Mouse (Mus musculus) lung, embryonic 14.5 days (tissue): Measurements from ENCODE around the gene Arl6ip4. TPM values are rescaled to one million over a fixed set of nuclear protein-coding genes. Genes with fewer than 3 reads are reported as not detected.

ENCODE experiments used
- ATAC-seq: fragments of 200-750 bp; cut with Nextera tagmentation; 2 replicates; pipeline ENCODE4 v1.8.0; 2017; ENCODE audit warnings: mild to moderate bottlenecking, moderate TSS enrichment, moderate library complexity; ENCODE audit not compliant: insufficient read depth
- DNase-seq: peaks from one replicate; pipeline ENCODE4 v3.0.0-alpha.2; 2015
- H3K27ac ChIP-seq: fragments of 300-500 bp; sonication (generic); 2 replicates; pipeline ENCODE4 v1.5.1; 2014; ENCODE audit warnings: low read depth, mild to moderate bottlenecking, moderate library complexity
- H3K27me3 ChIP-seq: fragments of 300-500 bp; sonication (generic); 2 replicates; pipeline ENCODE4 v1.6.1; 2014; ENCODE audit warnings: low read length, control low read depth; ENCODE audit not compliant: insufficient read depth
- H3K36me3 ChIP-seq: fragments of 300-500 bp; sonication (generic); 2 replicates; pipeline ENCODE4 v1.6.1; 2014; ENCODE audit warnings: control low read depth; ENCODE audit not compliant: insufficient read depth
- H3K4me1 ChIP-seq: fragments of 300-500 bp; sonication (generic); 2 replicates; pipeline ENCODE4 v1.6.1; 2014; ENCODE audit warnings: antibody characterized with exemption, control low read depth; ENCODE audit not compliant: insufficient read depth
- H3K4me2 ChIP-seq: fragments of 300-500 bp; sonication (generic); 2 replicates; pipeline ENCODE4 v1.6.1; 2014; ENCODE audit warnings: mild to moderate bottlenecking
- H3K4me3 ChIP-seq: fragments of 300-500 bp; sonication (generic); 2 replicates; pipeline ENCODE4 v1.5.1; 2014; ENCODE audit warnings: low read depth, low read length
- H3K9ac ChIP-seq: fragments of 300-500 bp; sonication (generic); 2 replicates; pipeline ENCODE4 v1.6.1; 2014
- H3K9me3 ChIP-seq: fragments of 300-500 bp; sonication (generic); 2 replicates; pipeline ENCODE4 v1.6.1; 2016; ENCODE audit warnings: low read depth, low read length, control low read depth
- CTCF ChIP-seq: IDR thresholded peaks from 2 replicates; pipeline ENCODE4 v1.5.1; 2016; ENCODE audit warnings: antibody characterized with exemption, low read depth
- WGBS: fragments of 180-500 bp; shearing (Covaris S2); extraction: QIAGEN DNeasy Blood & Tissue Kit; methylation state at CpG from one replicate; pipeline ENCODE4 v1.1.7; 2014; 5-methylcytosine and 5-hydroxymethylcytosine counted together
- polyA plus RNA-seq: library from polyadenylated mRNA; unstranded; fragments of >200 nt; fragmentation: Nextera tagmentation; extraction: Ambion mirVana; gene quantifications from 2 replicates; pipeline ENCODE4 v1.2.1, GENCODE M21; 2014

Gene Arl6ip4
- polyA plus RNA-seq, 1 experiment from 2014 or later: 105 TPM

DNA sequence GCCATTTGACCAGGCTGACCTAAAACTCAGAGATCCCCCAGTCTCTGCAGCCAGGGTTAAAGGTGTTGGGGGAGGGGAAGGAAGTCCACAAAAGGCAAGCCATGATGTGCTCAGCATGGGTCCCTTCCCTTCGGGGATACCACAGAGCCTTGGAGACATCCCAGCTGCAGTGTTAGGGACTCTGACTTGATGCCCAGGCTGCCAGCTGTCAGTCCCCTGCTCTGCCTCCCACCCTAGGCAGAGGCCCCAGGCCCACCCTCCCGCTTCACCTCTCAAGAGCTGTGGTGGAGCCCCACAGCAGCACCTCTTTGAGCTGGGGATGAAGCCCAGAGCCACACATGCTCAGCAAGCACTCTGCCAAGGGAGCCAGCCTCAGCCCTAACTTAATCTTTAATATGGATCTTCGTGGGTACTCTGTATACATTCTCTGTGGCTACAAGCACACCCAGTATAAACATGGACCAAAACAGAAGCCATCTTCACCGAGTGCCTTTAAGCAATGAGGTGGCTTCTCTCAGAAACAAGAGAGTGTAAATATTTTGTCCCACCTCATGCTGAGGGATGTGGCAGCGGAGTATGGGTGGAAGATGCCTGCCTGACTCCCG lies 37.9 kb upstream of the Arl6ip4 start:
- Histone ChIP-seq H3K9me3 (no peaks in the 10 kb centered on the region), H3K4me2 (no peak overlapping the region), H3K4me1 (peaks cover 5% of the 10 kb centered on the region; the same call in 1 of the 2 replicates), H3K27ac (no peak overlapping the region), H3K36me3 (no peaks in the 10 kb centered on the region), H3K27me3 (no peaks in the 10 kb centered on the region), H3K4me3 (no peak overlapping the region), H3K9ac (no peak overlapping the region)
- ATAC-seq: no peak
- no peak for TF ChIP-seq CTCF
- no peak for DNase-seq
- 55% methylated on average over 6 of the region's 6 CpGs for WGBS

DNA sequence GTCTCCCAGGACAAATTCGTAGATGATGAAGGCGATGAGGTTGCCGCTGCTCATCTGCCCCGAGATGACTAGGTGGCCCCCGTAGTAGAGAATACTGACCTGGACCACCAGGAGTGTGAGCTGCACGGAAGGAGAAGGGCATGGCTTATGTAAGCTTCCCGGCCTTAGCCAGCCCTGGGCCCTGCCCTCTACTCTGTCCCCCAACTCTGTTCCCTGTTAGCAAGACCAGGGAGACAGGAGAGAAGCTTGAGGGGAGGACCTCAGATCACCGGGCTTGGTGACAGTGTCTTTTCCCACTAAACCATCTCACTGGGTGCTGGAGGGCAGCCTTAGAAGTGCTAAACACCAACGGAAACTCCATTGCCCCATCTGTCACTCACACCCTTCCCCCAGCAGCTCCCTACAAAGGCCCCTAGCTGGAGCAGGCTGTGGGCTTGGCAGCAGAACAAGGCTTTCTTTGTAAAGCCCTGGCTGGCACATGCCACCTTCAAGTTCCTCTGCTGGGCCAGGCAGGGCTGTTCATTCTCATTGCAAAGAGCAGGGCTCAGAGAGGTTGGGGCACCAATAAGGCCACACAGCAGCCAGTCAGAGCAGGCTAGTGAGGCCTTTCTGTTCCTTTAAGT lies 37.0 kb upstream of the Arl6ip4 start:
- peak; percentile 57 for DNase-seq
- Histone ChIP-seq H3K36me3 (no peaks in the 10 kb centered on the region), H3K4me1 (no peaks in the 10 kb centered on the region; the same call in 1 of the 2 replicates), H3K27ac (no peak overlapping the region), H3K9ac (no peak overlapping the region), H3K27me3 (no peaks in the 10 kb centered on the region), H3K4me2 (no peak overlapping the region), H3K9me3 (no peaks in the 10 kb centered on the region), H3K4me3 (no peak overlapping the region)
- WGBS: 48% methylated on average over 9 of the region's 9 CpGs
- TF ChIP-seq CTCF: no peak
- ATAC-seq: peak; percentile 7; the same call in 1 of the 2 replicates

DNA sequence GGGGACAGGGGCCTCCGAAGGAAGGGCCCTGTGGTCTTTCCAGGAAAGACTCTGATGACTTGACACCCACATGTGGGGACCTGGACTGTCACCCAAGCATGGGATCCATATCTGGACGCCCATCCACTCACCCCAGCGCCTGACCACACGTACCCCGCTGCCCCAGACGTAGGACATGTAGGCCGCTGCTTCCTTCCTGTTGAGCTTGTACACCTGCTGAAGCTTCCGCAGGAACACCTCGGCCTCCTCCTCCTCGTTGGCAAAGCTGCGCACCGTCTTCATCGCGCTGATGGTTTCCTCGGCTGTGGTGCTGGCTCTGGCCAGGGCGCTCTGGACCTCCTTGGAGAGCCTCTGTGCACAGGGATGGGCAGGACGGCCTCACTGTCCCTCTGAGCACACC lies 36.0 kb upstream of the Arl6ip4 start:
- DNase-seq: no peak
- H3K4me3 ChIP-seq: no peak overlapping the region
- no peaks in the 10 kb centered on the region for H3K9me3 ChIP-seq
- H3K36me3 ChIP-seq: no peaks in the 10 kb centered on the region
- H3K9ac ChIP-seq: no peak overlapping the region
- no peak overlapping the region for H3K4me2 ChIP-seq
- no peak overlapping the region for H3K27ac ChIP-seq
- 92% methylated on average over 17 of the region's 17 CpGs for WGBS
- no peak for TF ChIP-seq CTCF
- H3K27me3 ChIP-seq: no peaks in the 10 kb centered on the region
- ATAC-seq: no peak
- no peaks in the 10 kb centered on the region; the same call in 1 of the 2 replicates for H3K4me1 ChIP-seq

DNA sequence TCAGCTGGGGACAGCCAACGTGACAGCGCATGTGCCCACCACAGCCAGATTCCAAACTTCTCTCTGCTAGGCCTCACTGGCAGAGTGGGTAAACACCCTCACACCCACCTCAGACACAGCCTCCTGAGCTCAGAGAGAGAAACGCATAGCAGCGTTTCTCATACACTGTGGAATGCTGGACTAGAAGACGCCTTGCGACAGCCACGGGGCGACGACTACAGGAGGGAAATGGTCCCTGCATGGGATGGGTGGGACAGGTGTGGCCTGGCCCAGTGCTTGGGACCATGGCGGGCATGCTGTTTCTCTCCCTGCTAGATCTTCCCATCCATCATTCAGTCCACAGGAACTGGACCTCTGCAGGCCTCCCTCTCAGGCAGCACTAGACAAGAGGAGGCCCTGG lies 33.4 kb upstream of the Arl6ip4 start:
- TF ChIP-seq CTCF: peak; percentile 53
- no peaks in the 10 kb centered on the region for H3K27me3 ChIP-seq
- H3K4me3 ChIP-seq: no peak overlapping the region
- H3K9me3 ChIP-seq: no peaks in the 10 kb centered on the region
- H3K9ac ChIP-seq: no peak overlapping the region
- no peaks in the 10 kb centered on the region for H3K36me3 ChIP-seq
- ATAC-seq (peak; percentile 30; the same call in 1 of the 2 replicates), DNase-seq (no peak)
- no peaks in the 10 kb centered on the region for H3K4me1 ChIP-seq
- no peak overlapping the region for H3K27ac ChIP-seq
- no peak overlapping the region for H3K4me2 ChIP-seq
- WGBS: 59% methylated on average over 10 of the region's 10 CpGs

DNA sequence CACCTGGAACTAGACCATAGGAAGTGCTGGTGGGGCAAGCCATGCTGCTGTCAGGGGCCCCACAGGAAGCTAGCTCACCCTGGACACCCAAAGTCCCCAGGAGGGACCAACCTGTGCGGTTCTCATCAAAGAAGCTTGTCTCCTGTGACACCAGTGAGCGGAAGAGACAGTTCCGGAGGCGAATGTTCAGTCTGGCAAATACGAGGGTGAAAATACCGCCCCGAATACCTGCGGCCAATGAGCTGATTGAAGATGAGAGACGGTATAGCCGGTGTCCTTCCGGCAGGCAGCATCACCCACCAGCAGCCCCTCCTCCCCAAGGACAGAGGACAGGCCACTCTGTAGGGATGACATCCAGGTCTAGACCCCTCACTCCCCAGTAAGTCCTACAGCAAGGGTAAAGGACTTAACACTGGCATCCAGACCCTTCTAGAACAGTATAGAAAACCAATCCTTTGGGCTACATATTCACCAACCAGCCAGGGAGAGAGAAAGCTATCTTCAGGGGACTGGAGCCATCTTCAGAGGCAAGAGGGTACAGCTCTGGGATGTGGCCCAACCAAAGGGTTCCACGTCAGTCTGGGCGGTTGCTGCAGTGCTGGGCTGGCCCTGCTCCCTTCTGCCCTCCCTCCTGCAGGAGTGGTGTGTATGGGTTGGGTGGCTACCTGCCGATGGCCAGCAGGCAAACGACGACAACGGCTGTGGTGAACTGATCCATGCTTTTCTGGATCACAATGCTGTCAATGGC lies 32.8 kb upstream of the Arl6ip4 start:
- DNase-seq (no peak), ATAC-seq (no peak)
- no peak overlapping the region for H3K4me3 ChIP-seq
- TF ChIP-seq CTCF: no peak
- no peaks in the 10 kb centered on the region for H3K4me1 ChIP-seq
- no peaks in the 10 kb centered on the region for H3K36me3 ChIP-seq
- H3K9me3 ChIP-seq: no peaks in the 10 kb centered on the region
- H3K27me3 ChIP-seq: no peaks in the 10 kb centered on the region
- H3K9ac ChIP-seq: no peak overlapping the region
- H3K4me2 ChIP-seq: no peak overlapping the region
- WGBS: 85% methylated on average over 17 of the region's 17 CpGs
- H3K27ac ChIP-seq: no peak overlapping the region

DNA sequence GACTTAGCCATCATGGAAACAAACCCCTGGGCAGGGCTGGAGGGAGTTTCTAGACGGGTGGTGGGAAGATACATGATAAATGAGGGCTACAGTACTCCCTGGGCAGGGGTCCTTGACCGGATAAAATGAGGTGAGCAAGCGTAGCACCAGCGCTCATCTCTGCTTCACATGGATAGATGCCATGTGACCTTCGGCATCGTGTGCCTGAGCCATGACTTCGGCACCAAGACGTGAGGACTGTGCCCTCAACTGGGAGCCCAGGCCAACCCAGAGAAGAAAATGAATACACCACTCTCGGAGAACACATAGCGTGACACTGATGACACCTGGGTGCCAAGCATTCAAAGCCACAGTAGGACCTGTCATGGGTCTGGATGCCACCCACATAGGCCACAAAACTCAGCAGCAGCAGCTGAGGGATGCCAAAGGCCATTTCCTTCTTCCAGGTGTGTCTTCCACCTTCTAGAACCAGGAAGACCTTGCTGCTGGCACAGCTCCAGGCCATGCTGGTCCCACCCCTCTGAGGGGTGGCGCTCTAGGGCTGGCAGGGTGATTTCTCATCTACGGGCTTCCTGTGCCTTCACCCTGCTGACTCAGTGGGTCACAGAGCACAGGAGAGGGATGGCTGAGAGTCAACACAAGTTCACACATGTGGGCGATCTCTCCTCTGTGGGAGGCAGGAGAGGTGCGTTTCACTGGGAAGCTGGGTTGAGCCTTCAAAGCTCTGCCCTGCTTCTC lies 31.9 kb upstream of the Arl6ip4 start:
- H3K9me3 ChIP-seq: no peaks in the 10 kb centered on the region
- H3K4me1 ChIP-seq: no peaks in the 10 kb centered on the region
- whole genome bisulfite sequencing: 77% methylated on average over 14 of the region's 14 CpGs
- no peaks in the 10 kb centered on the region for H3K27me3 ChIP-seq
- no peak for DNase-seq
- no peak overlapping the region for H3K4me3 ChIP-seq
- H3K27ac ChIP-seq: no peak overlapping the region
- no peak for TF ChIP-seq CTCF
- no peaks in the 10 kb centered on the region for H3K36me3 ChIP-seq
- no peak overlapping the region for H3K9ac ChIP-seq
- no peak for ATAC-seq
- no peak overlapping the region for H3K4me2 ChIP-seq
